Mouse (Mus musculus): ENCODE measurements around the gene Cbr1. TPM values are rescaled to one million over a fixed set of nuclear protein-coding genes. Genes with fewer than 3 reads are reported as not detected.

Gene Cbr1
- polyA plus RNA-seq, 1 experiment from 2014 or later = 102 TPM

Other genes starting within 250 kb of the Cbr1 start
- 11.8 and 17.0 TPM in 2 replicates for gene Setd4, start 1.8 kb upstream of the Cbr1 start, polyA plus RNA-seq (2016; fragmentation: Nextera tagmentation; extraction: Ambion mirVana)
- gene Gm5678, start 22.2 kb downstream of the Cbr1 start, polyA plus RNA-seq (2016; fragmentation: Nextera tagmentation; extraction: Ambion mirVana) = not detected in 2 replicates
- 0.60 and 0.93 TPM in 2 replicates for gene Cbr3, start 77.4 kb downstream of the Cbr1 start, polyA plus RNA-seq (2016; fragmentation: Nextera tagmentation; extraction: Ambion mirVana)
- gene Dop1b, start 106.1 kb downstream of the Cbr1 start, polyA plus RNA-seq (2016; fragmentation: Nextera tagmentation; extraction: Ambion mirVana) = 3.4 and 5.3 TPM in 2 replicates
- gene Morc3, start 226.3 kb downstream of the Cbr1 start, polyA plus RNA-seq (2016; fragmentation: Nextera tagmentation; extraction: Ambion mirVana) = 28.9 and 31.0 TPM in 2 replicates